Mouse (Mus musculus): ENCODE measurements around the gene Gpr143. TPM values are rescaled to one million over a fixed set of nuclear protein-coding genes. Genes with fewer than 3 reads are reported as not detected.

Gpr143 gene
- polyA plus RNA-seq (2012; rRNA removed) = 0.35 and 0.51 TPM in 2 replicates

DNA sequence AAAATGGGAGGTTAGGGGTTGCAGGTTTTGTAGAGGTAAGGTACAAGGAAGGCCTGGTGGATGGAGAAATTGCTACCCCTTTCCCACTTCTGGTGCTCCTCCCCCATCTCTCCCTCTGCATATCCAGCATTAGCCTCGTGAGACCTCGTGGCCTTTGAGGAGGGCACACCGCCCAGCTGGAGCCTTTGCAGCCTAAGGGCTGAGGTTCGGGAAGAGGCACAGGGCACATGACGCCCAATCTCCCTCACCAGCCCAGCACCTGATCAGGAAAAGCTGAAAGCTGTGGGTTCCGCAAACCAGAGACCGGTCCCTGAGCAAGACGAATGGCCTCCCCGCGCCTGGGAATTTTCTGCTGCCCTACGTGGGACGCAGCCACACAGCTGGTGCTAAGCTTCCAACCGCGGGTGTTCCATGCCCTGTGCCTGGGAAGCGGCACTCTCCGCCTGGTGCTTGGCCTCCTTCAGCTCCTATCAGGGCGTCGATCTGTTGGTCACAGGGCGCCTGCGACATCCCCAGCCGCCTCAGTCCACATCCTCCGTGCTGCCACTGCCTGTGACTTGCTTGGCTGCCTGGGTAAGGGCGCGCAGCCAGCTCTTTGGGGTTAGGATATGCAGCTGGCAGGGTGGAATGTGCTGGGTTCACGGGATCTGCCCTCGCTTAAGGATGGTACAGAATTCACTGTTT is at the start of gene Gpr143:
TSS of gene Gpr143 (plus strand) at position 202 of the 684 bp plus-strand sequence.
- peak within 1 kb of the TSS; percentile 44 for H3K4me3 ChIP-seq (replicated peaks; ENCODE audit: extremely low read depth, low read depth, low read length)
- H3K4me1 ChIP-seq (ENCODE audit: control insufficient read depth, insufficient read depth, low read length) = no peaks in the 10 kb centered on the region
- no peak for DNase-seq
- no peak for TF ChIP-seq CTCF (IDR thresholded peaks at IDR 0.05; ENCODE audit: insufficient read depth, low read length)
- TF ChIP-seq POLR2A (IDR thresholded peaks at IDR 0.05; ENCODE audit: borderline replicate concordance, extremely low read depth, low read depth, low read length) = no peak
- WGBS = 22% methylated on average over 26 of the region's 26 CpGs

GRCm38 (mm10) chrX:152735283-152735682 is 46.4 kb upstream of the Gpr143 start:
- no peak overlapping the region for H3K4me3 ChIP-seq (replicated peaks; ENCODE audit: extremely low read depth, low read depth, low read length)
- H3K4me1 ChIP-seq (ENCODE audit: control insufficient read depth, insufficient read depth, low read length) = no peaks in the 10 kb centered on the region
- TF ChIP-seq POLR2A (IDR thresholded peaks at IDR 0.05; ENCODE audit: borderline replicate concordance, extremely low read depth, low read depth, low read length) = no peak
- TF ChIP-seq CTCF (IDR thresholded peaks at IDR 0.05; ENCODE audit: insufficient read depth, low read length) = no peak
- DNase-seq = no peak

DNA sequence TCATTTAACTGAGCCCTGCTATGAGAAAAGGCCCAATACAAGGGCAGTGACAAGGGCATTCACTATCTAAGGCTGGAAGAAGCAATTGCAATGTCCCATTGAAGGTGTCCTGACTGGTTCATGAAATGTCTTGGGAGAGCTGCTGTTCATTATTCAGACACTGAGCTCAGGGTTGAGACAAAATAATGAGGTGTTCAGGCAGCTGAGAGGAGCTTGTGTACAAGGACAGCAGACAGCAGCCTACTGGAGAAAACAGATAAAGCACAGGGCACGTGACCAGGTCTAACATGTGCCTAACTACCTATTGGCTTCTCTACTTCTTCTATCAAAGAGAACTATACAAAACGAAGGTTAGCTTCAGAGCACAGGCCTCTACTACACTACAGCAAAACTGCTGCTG is 43.5 kb upstream of the Gpr143 start:
- no peak for DNase-seq
- TF ChIP-seq POLR2A (IDR thresholded peaks at IDR 0.05; ENCODE audit: borderline replicate concordance, extremely low read depth, low read depth, low read length) (no peak), CTCF (IDR thresholded peaks at IDR 0.05; ENCODE audit: insufficient read depth, low read length) (no peak)
- WGBS = 50% methylated on average over 2 of the region's 2 CpGs
- Histone ChIP-seq H3K4me1 (ENCODE audit: control insufficient read depth, insufficient read depth, low read length) (no peaks in the 10 kb centered on the region), H3K4me3 (replicated peaks; ENCODE audit: extremely low read depth, low read depth, low read length) (no peak overlapping the region)

GRCm38 (mm10) chrX:152738759-152739368 is 42.9 kb upstream of the Gpr143 start:
- Histone ChIP-seq H3K4me1 (ENCODE audit: control insufficient read depth, insufficient read depth, low read length) (no peaks in the 10 kb centered on the region), H3K4me3 (replicated peaks; ENCODE audit: extremely low read depth, low read depth, low read length) (no peak overlapping the region)
- WGBS = 75% methylated on average over 4 of the region's 4 CpGs
- DNase-seq = no peak
- TF ChIP-seq POLR2A (IDR thresholded peaks at IDR 0.05; ENCODE audit: borderline replicate concordance, extremely low read depth, low read depth, low read length) (no peak), CTCF (IDR thresholded peaks at IDR 0.05; ENCODE audit: insufficient read depth, low read length) (no peak)

DNA sequence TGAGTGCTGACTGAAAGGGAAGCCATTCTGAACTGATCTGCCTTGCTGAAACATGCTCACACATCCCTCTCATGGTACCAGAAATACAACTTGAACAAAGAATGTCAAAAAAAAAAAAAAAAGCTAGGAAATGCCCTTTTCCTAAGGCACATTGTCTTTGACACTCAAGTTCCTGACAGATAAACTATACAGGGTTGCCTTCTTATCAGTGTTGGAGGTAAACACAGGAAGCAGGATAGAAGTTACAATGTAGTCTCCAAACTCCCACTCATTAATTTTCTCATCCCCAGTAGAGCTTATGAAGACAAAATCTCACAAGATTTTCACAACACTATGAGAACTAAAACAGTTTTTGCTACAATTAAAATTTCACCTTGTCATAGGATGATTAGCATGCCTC is 38.1 kb upstream of the Gpr143 start:
- H3K4me3 ChIP-seq (replicated peaks; ENCODE audit: extremely low read depth, low read depth, low read length) = no peak overlapping the region
- no peaks in the 10 kb centered on the region for H3K4me1 ChIP-seq (ENCODE audit: control insufficient read depth, insufficient read depth, low read length)
- no peak for DNase-seq
- TF ChIP-seq POLR2A (IDR thresholded peaks at IDR 0.05; ENCODE audit: borderline replicate concordance, extremely low read depth, low read depth, low read length) (no peak), CTCF (IDR thresholded peaks at IDR 0.05; ENCODE audit: insufficient read depth, low read length) (no peak)

DNA sequence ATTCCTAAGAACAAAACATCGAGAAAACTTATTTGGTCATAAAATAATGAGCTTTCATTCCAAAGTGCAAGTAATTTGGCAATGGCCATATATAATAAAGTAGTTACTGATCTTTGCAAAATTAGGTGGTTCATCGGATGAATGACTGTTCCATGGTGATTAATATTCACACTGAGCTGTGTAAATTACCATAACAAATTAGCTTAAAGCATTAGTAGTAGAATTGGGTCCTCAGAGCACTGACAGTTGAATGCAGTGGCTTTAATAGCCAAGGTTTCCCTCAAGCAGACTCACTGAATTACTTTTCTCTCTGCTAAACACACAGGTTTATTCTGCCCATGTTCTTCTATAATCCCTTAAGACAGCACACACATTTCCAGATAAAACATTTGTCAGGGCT is 35.8 kb upstream of the Gpr143 start:
- 76% methylated on average over 2 of the region's 2 CpGs for WGBS
- TF ChIP-seq POLR2A (IDR thresholded peaks at IDR 0.05; ENCODE audit: borderline replicate concordance, extremely low read depth, low read depth, low read length) = no peak
- no peak for TF ChIP-seq CTCF (IDR thresholded peaks at IDR 0.05; ENCODE audit: insufficient read depth, low read length)
- Histone ChIP-seq H3K4me1 (ENCODE audit: control insufficient read depth, insufficient read depth, low read length) (no peaks in the 10 kb centered on the region), H3K4me3 (replicated peaks; ENCODE audit: extremely low read depth, low read depth, low read length) (no peak overlapping the region)
- no peak for DNase-seq

GRCm38 (mm10) chrX:152755819-152756218 is 25.9 kb upstream of the Gpr143 start:
- Histone ChIP-seq H3K4me3 (replicated peaks; ENCODE audit: extremely low read depth, low read depth, low read length) (no peak overlapping the region), H3K4me1 (ENCODE audit: control insufficient read depth, insufficient read depth, low read length) (no peaks in the 10 kb centered on the region)
- no peak for TF ChIP-seq POLR2A (IDR thresholded peaks at IDR 0.05; ENCODE audit: borderline replicate concordance, extremely low read depth, low read depth, low read length)
- no peak for TF ChIP-seq CTCF (IDR thresholded peaks at IDR 0.05; ENCODE audit: insufficient read depth, low read length)
- no peak for DNase-seq
- 74% methylated on average over 1 of the region's 1 CpGs for WGBS

GRCm38 (mm10) chrX:152756293-152756692 is 25.4 kb upstream of the Gpr143 start:
- WGBS = 91% methylated on average over 5 of the region's 5 CpGs
- no peaks in the 10 kb centered on the region for H3K4me1 ChIP-seq (ENCODE audit: control insufficient read depth, insufficient read depth, low read length)
- no peak for DNase-seq
- TF ChIP-seq CTCF (IDR thresholded peaks at IDR 0.05; ENCODE audit: insufficient read depth, low read length) = no peak
- no peak for TF ChIP-seq POLR2A (IDR thresholded peaks at IDR 0.05; ENCODE audit: borderline replicate concordance, extremely low read depth, low read depth, low read length)
- H3K4me3 ChIP-seq (replicated peaks; ENCODE audit: extremely low read depth, low read depth, low read length) = no peak overlapping the region

- no peak overlapping the region for H3K4me3 ChIP-seq (replicated peaks; ENCODE audit: extremely low read depth, low read depth, low read length)
- TF ChIP-seq POLR2A (IDR thresholded peaks at IDR 0.05; ENCODE audit: borderline replicate concordance, extremely low read depth, low read depth, low read length) = no peak
- TF ChIP-seq CTCF (IDR thresholded peaks at IDR 0.05; ENCODE audit: insufficient read depth, low read length) = no peak
- DNase-seq = no peak
- 45% methylated on average over 2 of the region's 2 CpGs for WGBS
- H3K4me1 ChIP-seq (ENCODE audit: control insufficient read depth, insufficient read depth, low read length) = no peaks in the 10 kb centered on the region; the same call in none of the 2 replicates
These were observed 19.3 kb upstream of the Gpr143 start for GRCm38 (mm10) chrX:152762437-152762836.

GRCm38 (mm10) chrX:152762855-152763254 is 18.9 kb upstream of the Gpr143 start:
- no peak for TF ChIP-seq POLR2A (IDR thresholded peaks at IDR 0.05; ENCODE audit: borderline replicate concordance, extremely low read depth, low read depth, low read length)
- no peak for TF ChIP-seq CTCF (IDR thresholded peaks at IDR 0.05; ENCODE audit: insufficient read depth, low read length)
- no peak for DNase-seq
- H3K4me1 ChIP-seq (ENCODE audit: control insufficient read depth, insufficient read depth, low read length) = no peaks in the 10 kb centered on the region; the same call in none of the 2 replicates
- 68% methylated on average over 2 of the region's 2 CpGs for WGBS
- H3K4me3 ChIP-seq (replicated peaks; ENCODE audit: extremely low read depth, low read depth, low read length) = no peak overlapping the region

All from lung, adult 2 months (tissue).